Mouse (Mus musculus) midbrain, embryonic 10.5 days (tissue): ENCODE measurements around the gene Cst11. TPM values are rescaled to one million over a fixed set of nuclear protein-coding genes. Genes with fewer than 3 reads are reported as not detected.
"Not testable (repeated sequence)": the region's sequence is repeated elsewhere in the genome, so short reads cannot be mapped to it uniquely, and the experiment has no call there.

Experiments
- DNase-seq: peaks from one replicate; pipeline ENCODE4 v3.0.0-alpha.2; 2017; ENCODE audit warnings: low spot score
- H3K27ac ChIP-seq: fragments of 300-500 bp; sonication (generic); replicated peaks from 2 replicates; pipeline ENCODE4 v1.5.1; 2016; ENCODE audit warnings: mild to moderate bottlenecking
- H3K27me3 ChIP-seq: fragments of 300-500 bp; sonication (generic); 2 replicates; pipeline ENCODE4 v1.6.1; 2016; ENCODE audit warnings: low read depth, mild to moderate bottlenecking; ENCODE audit not compliant: poor library complexity, severe bottlenecking
- H3K36me3 ChIP-seq: fragments of 300-500 bp; sonication (generic); 2 replicates; pipeline ENCODE4 v1.6.1; 2016; ENCODE audit warnings: mild to moderate bottlenecking, moderate library complexity
- H3K4me1 ChIP-seq: fragments of 300-500 bp; sonication (generic); 2 replicates; pipeline ENCODE4 v1.6.1; 2016
- H3K4me3 ChIP-seq: fragments of 300-500 bp; sonication (generic); 2 replicates; pipeline ENCODE4 v1.5.1; 2016; ENCODE audit warnings: mild to moderate bottlenecking, moderate library complexity
- H3K9me3 ChIP-seq: fragments of 300-500 bp; sonication (generic); replicated peaks from 2 replicates; pipeline ENCODE4 v1.6.1; 2016; ENCODE audit warnings: mild to moderate bottlenecking
- WGBS: fragments of 180-500 bp; shearing (Covaris S2); methylation state at CpG from one replicate; pipeline ENCODE4 v1.1.7; 2016; 5-methylcytosine and 5-hydroxymethylcytosine counted together
- polyA plus RNA-seq: library from polyadenylated mRNA; unstranded; fragments of >200 nt; fragmentation: Nextera tagmentation; extraction: Ambion mirVana; gene quantifications from 2 replicates; pipeline ENCODE4 v1.2.1, GENCODE M21; 2016

Gene Cst11
- not detected in 2 replicates for polyA plus RNA-seq

GRCm38 (mm10) chr2:148771397-148771796, at the start of gene Cst11:
Cst11 (minus strand) TSS chr2:148771497.
- not testable (repeated sequence) for H3K36me3 ChIP-seq, H3K27ac ChIP-seq, H3K4me1 ChIP-seq, H3K4me3 ChIP-seq, H3K9me3 ChIP-seq, DNase-seq, H3K27me3 ChIP-seq
- WGBS: 94% methylated on average over 4 of the region's 4 CpGs

GRCm38 (mm10) chr2:148819909-148820308, 48.6 kb upstream of the Cst11 start, which contains the start of gene Cst13:
Cst13 (plus strand) TSS chr2:148820081.
- Histone ChIP-seq H3K4me1 (no peaks in the 10 kb centered on the region), H3K27me3 (no peaks in the 10 kb centered on the region), H3K27ac (no peak within 1 kb of the TSS), H3K4me3 (no peak within 1 kb of the TSS), H3K9me3 (no peaks in the 10 kb centered on the region), H3K36me3 (no peaks in the 10 kb centered on the region)
- DNase-seq: no peak

GRCm38 (mm10) chr2:148806696-148807095, 35.4 kb upstream of the Cst11 start:
- Histone ChIP-seq H3K36me3 (no peaks in the 10 kb centered on the region), H3K4me3 (no peak overlapping the region), H3K4me1 (no peaks in the 10 kb centered on the region), H3K27ac (no peak overlapping the region), H3K27me3 (no peaks in the 10 kb centered on the region), H3K9me3 (no peaks in the 10 kb centered on the region)
- no peak for DNase-seq
- 87% methylated on average over 6 of the region's 6 CpGs for WGBS

GRCm38 (mm10) chr2:148801491-148801921, 30.2 kb upstream of the Cst11 start:
- WGBS: 81% methylated on average over 3 of the region's 3 CpGs
- Histone ChIP-seq H3K27ac (no peak overlapping the region), H3K27me3 (no peaks in the 10 kb centered on the region), H3K9me3 (no peaks in the 10 kb centered on the region), H3K4me1 (no peaks in the 10 kb centered on the region), H3K4me3 (no peak overlapping the region), H3K36me3 (no peaks in the 10 kb centered on the region)
- no peak for DNase-seq

- Histone ChIP-seq H3K27me3 (no peaks in the 10 kb centered on the region), H3K36me3 (no peaks in the 10 kb centered on the region), H3K9me3 (no peaks in the 10 kb centered on the region), H3K4me3 (no peak within 1 kb of the TSS), H3K4me1 (no peaks in the 10 kb centered on the region), H3K27ac (no peak within 1 kb of the TSS)
- 87% methylated on average over 1 of the region's 1 CpGs for WGBS
- DNase-seq: no peak
Measured at GRCm38 (mm10) chr2:148798485-148798884, 27.2 kb upstream of the Cst11 start, which contains the start of gene Cst8. Cst8 (plus strand) TSS chr2:148798785.

GRCm38 (mm10) chr2:148789142-148789541, 17.8 kb upstream of the Cst11 start, which contains the start of gene Cst12:
Cst12 (plus strand) TSS chr2:148789361.
- no peaks in the 10 kb centered on the region for H3K9me3 ChIP-seq
- no peaks in the 10 kb centered on the region for H3K27me3 ChIP-seq
- DNase-seq: no peak
- 89% methylated on average over 6 of the region's 6 CpGs for whole genome bisulfite sequencing
- H3K27ac ChIP-seq: no peak within 1 kb of the TSS
- no peaks in the 10 kb centered on the region for H3K4me1 ChIP-seq
- H3K4me3 ChIP-seq: no peak within 1 kb of the TSS
- no peaks in the 10 kb centered on the region for H3K36me3 ChIP-seq

GRCm38 (mm10) chr2:148781709-148782108, 10.4 kb upstream of the Cst11 start, which contains the start of gene 8030411F24Rik:
8030411F24Rik (plus strand) TSS chr2:148782009.
- WGBS: 13% methylated on average over 1 of the region's 1 CpGs
- no peak within 1 kb of the TSS for H3K27ac ChIP-seq
- no peaks in the 10 kb centered on the region for H3K36me3 ChIP-seq
- no peaks in the 10 kb centered on the region for H3K27me3 ChIP-seq
- DNase-seq: no peak
- H3K4me1 ChIP-seq: no peaks in the 10 kb centered on the region
- H3K9me3 ChIP-seq: no peaks in the 10 kb centered on the region
- no peak within 1 kb of the TSS for H3K4me3 ChIP-seq

- no peak for DNase-seq
- no peaks in the 10 kb centered on the region for H3K9me3 ChIP-seq
- no peak overlapping the region for H3K27ac ChIP-seq
- no peaks in the 10 kb centered on the region for H3K4me1 ChIP-seq
- H3K4me3 ChIP-seq: no peak overlapping the region
- no peaks in the 10 kb centered on the region for H3K36me3 ChIP-seq
- WGBS: 84% methylated on average over 1 of the region's 1 CpGs
- no peaks in the 10 kb centered on the region for H3K27me3 ChIP-seq
Measured at GRCm38 (mm10) chr2:148763648-148764388, 7.5 kb downstream of the Cst11 start.

- DNase-seq: no peak
- Histone ChIP-seq H3K27ac (no peak overlapping the region), H3K4me3 (no peak overlapping the region), H3K27me3 (no peaks in the 10 kb centered on the region), H3K4me1 (no peaks in the 10 kb centered on the region), H3K9me3 (no peaks in the 10 kb centered on the region), H3K36me3 (no peaks in the 10 kb centered on the region)
- WGBS: 63% methylated on average over 1 of the region's 1 CpGs
Measured at GRCm38 (mm10) chr2:148754310-148754846, 16.9 kb downstream of the Cst11 start.

- Histone ChIP-seq H3K27ac (no peak overlapping the region), H3K4me3 (peak overlapping the region; percentile 40), H3K4me1 (no peaks in the 10 kb centered on the region), H3K9me3 (no peaks in the 10 kb centered on the region), H3K36me3 (no peaks in the 10 kb centered on the region), H3K27me3 (no peaks in the 10 kb centered on the region)
- 18% methylated on average over 15 of the region's 15 CpGs for WGBS
- peak; percentile 64 for DNase-seq
Measured at GRCm38 (mm10) chr2:148751893-148752813, 19.1 kb downstream of the Cst11 start.

- no peaks in the 10 kb centered on the region for H3K36me3 ChIP-seq
Measured at GRCm38 (mm10) chr2:148750058-148750457, 21.2 kb downstream of the Cst11 start, which contains the start of gene Cstl1. Cstl1 (plus strand) TSS chr2:148750358.

GRCm38 (mm10) chr2:148743846-148744407, 27.4 kb downstream of the Cst11 start:
- Histone ChIP-seq H3K4me1 (no peaks in the 10 kb centered on the region), H3K36me3 (no peaks in the 10 kb centered on the region), H3K27me3 (no peaks in the 10 kb centered on the region), H3K27ac (no peak overlapping the region), H3K9me3 (no peaks in the 10 kb centered on the region), H3K4me3 (no peak overlapping the region)
- WGBS: 84% methylated on average over 3 of the region's 3 CpGs
- no peak for DNase-seq

More at GRCm38 (mm10) chr2:148750058-148750457, 21.2 kb downstream of the Cst11 start, which contains the start of gene Cstl1:
- H3K4me1 ChIP-seq: no peaks in the 10 kb centered on the region
- DNase-seq: no peak
- no peak within 1 kb of the TSS for H3K27ac ChIP-seq
- H3K27me3 ChIP-seq: no peaks in the 10 kb centered on the region
- WGBS: 88% methylated on average over 1 of the region's 1 CpGs
- no peaks in the 10 kb centered on the region for H3K9me3 ChIP-seq
- no peak within 1 kb of the TSS for H3K4me3 ChIP-seq
